Mouse (Mus musculus) cerebellum, postnatal 4 days (tissue): Measurements from ENCODE around the gene Dgkg.

ENCODE experiments used
- DNase-seq, 2 experiments: peaks; one replicate each; pipeline ENCODE4 v3.0.0; 2022; ENCODE audit warnings: low spot score in 2 of 2, mixed read lengths in 1 of 2

The Dgkg gene

GRCm38 (mm10) chr16:22656533-22657444, at the start of gene Dgkg:
Gene Dgkg, minus strand, starts transcription at chr16:22657221.
- DNase-seq, result peak in 1 of 2 experiments; percentile 20

- peak in 1 of 2 experiments; percentile 13 for DNase-seq
Observed at GRCm38 (mm10) chr16:22704946-22705345, 47.9 kb upstream of the Dgkg start.

- DNase-seq, result no peak
Observed at GRCm38 (mm10) chr16:22704136-22704535, 47.1 kb upstream of the Dgkg start.

DNA sequence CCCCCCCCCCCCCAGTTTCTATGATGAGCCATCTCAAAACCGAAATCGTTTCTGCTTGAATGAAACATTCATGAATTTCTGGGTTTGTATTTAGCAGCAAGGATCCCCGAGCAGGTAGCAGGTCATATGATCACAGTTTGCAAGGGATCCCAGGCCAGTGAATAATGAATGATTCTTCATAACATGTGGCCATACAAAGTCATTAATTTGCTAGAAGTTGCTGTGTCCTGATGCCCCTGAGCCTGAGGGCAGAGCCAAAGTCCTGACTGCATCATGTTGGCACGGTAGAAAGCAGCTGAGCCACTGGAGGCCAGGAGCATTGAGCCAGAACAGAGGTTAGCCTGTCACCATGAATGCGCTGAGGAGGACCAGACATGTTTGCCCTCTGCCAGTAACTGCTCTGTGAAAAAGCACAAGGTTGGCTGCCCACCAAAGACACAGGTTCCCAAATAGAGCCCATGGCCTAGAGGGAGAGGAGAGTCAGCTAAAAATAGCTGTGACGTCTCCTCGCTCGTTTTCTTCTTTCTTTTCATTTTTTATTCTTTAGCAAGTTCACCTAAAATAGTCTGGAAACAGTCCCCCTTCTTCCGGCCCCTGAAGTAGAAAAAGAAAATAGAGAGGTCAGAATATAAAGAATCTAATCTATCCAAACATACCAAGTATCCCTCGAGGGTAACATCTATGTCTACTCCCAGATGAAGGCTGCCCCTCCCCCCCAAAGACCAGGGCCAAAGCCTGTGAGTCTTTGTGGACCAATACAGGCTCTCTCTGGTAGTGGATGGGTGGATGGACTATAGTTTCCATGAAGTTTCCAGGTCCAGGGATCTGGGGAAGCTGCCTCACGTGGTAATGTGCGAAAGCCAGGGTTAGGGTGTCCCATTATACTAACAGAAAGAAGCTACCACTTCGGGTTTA, 42.1 kb upstream of the Dgkg start:
- DNase-seq, result peak in 1 of 2 experiments; percentile 43

GRCm38 (mm10) chr16:22698101-22698500, 41.1 kb upstream of the Dgkg start:
- DNase-seq, result no peak

GRCm38 (mm10) chr16:22689622-22690021, 32.6 kb upstream of the Dgkg start:
- DNase-seq, result no peak

DNA sequence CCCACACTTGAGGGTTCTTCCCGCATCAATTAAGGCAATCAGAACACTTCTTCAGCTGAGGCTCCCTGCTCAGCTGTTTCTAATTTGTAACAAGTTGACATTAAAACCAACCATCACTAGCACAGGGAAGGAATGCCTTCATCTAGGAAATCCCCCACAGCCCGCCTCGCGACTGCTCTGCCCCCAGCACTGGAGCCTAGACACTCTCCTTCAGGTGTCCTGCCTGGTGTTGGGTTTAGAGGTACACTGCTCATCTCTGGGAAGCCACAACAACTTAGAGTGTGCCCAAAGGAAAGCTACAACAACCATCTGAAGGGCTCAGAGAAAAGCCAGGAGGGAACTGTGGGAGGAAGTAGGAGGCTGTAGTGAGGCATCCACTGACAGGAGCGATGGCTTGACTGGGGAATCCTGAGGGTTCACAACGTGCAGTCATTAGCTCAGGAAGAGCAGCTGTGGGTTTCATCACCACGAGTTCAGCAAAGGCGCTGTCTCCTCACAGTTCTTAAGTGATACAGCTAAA, 30.8 kb upstream of the Dgkg start:
- DNase-seq, result no peak

DNA sequence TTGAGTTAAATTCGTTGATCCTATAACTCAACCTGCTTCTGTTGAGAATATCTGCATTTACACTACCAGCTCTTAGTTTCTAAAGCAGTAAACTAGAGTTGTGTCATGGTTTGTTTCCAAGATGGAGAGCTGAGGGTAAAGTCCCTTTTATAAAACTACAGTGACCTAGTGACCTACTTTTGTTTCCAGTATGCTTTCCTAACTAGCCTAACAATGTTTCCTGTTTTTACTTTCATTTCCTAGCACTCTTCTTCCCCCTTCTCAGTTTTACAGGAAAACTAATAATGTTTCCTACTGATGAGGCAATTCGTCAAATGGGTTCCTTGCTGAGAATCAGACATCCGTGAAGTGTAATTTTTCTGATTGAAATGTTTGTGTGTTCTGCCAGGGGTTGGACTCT, 26.6 kb upstream of the Dgkg start:
- DNase-seq, result no peak

- no peak for DNase-seq
Observed at GRCm38 (mm10) chr16:22682727-22683126, 25.7 kb upstream of the Dgkg start.

DNA sequence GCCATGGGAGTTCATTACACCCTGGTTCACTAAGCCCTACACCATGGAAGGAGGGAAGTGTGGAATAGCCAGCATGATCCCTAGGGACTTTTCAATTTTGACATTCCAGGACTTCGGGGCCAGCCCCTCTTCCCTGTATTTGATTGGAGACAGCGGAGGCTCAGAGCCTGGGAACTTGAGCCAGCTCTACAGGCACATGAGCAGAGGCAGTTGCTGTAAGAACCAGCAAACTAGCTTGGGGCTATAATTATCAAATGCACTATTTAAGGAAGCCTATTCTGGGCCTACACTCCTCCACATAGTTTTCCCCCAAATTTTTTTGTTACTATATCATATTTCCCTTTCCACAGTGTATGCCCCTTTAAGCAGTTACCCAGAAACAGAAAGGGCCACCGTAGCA, 22.6 kb upstream of the Dgkg start:
- DNase-seq, result no peak

DNA sequence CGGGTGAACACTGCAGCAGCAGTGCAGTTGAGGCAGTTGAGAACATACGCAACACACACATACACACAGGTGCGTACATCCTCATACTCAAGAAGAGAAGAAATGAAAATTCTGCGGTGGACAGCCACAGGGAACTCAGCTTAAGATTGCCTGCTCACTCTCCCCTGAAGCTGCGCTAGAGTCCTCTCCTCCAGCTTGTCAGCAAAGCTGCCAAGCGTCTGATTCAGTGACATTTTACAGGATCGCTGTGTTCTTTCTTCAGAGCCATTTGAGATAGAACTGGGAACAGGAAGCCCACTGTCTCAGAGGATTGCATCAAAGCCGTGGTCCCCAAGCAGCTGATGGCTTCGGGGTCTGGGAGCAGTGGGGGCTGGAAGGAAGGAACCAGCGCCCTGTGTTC, 17.6 kb upstream of the Dgkg start:
- no peak for DNase-seq

- no peak for DNase-seq
Observed at GRCm38 (mm10) chr16:22674164-22674563, 17.1 kb upstream of the Dgkg start.

- no peak for DNase-seq
Observed at GRCm38 (mm10) chr16:22664033-22664432, 7.0 kb upstream of the Dgkg start.

DNA sequence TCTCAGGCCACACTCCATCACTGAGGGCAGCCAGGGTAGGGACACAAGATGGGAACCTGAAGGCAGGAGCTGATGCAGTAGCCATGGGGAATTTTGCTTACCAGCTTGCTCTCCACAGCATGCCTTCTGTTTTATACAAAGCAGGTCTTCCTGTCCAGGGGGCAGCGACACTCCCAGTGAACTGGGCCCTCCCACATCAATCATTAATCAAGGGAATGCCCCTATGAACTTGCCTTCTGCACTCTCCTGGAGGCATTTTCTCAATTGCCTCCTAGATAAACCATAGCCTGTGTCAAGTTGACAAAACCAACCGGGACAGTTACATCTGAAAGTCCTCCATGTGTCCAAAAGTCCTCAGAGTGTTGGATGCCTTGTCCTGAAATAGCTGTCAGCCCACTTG, 6.1 kb upstream of the Dgkg start:
- no peak for DNase-seq

DNA sequence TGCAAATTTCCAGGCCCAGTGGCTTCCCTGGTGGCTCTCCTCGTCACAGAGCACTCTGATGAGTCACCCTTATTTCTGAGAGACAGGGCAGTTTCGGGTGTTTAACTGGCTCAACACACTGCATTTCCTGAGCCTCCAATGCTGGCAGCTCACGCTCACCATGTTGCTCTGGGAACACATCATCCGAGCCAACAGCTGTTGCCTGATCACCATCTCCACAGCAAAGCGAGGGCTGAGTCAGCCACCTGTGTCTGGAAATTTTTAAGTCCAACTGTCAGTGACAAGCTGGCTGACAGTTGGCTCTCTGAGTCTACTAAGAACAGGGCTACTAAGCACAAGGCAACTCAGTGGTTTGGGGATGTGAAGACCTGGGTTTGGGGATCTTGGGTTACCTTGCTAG, 4.1 kb upstream of the Dgkg start:
- no peak for DNase-seq

GRCm38 (mm10) chr16:22657874-22658789, 1.1 kb upstream of the Dgkg start:
- no peak for DNase-seq

DNA sequence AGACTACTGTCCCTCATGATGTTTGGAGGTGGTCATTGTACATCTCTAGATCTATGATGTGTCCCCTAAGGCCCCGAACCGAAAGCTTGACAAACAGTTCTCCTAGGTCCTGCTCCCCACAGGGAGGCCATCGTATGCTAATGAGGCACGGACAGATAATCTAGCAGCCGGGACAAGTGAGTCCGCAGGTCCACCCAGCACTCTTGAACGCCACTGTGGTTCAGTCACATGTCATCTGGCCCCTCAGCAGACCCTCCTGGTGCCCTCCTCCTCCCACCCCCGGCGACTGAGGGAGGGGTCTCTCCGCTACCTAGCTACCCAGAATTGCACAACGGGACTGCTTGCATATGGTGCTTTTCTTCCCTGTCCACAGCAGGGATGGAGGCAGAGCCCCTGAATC, 1.2 kb downstream of the Dgkg start:
- DNase-seq, result no peak

DNA sequence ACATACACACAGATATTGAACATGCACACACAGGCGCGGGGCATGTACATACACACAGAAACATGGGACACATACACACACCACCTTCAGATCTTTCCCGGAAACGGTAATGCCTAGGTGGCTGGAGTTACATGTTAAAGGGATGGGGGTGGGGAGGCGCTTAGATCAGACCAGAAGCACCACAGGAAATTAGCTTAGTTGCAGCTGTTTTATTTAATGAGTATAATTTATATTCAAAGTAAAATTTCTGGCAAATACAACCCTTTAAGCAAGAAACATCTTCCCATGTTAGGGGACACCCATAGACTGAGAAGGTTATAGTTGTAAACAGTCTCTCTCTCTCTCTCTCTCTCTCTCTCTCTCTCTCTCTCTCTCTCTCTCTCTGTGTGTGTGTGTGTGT, 1.8 kb downstream of the Dgkg start:
- no peak for DNase-seq

GRCm38 (mm10) chr16:22654477-22654835, 2.6 kb downstream of the Dgkg start:
- no peak for DNase-seq

GRCm38 (mm10) chr16:22653817-22654476, 3.1 kb downstream of the Dgkg start:
- DNase-seq, result no peak

DNA sequence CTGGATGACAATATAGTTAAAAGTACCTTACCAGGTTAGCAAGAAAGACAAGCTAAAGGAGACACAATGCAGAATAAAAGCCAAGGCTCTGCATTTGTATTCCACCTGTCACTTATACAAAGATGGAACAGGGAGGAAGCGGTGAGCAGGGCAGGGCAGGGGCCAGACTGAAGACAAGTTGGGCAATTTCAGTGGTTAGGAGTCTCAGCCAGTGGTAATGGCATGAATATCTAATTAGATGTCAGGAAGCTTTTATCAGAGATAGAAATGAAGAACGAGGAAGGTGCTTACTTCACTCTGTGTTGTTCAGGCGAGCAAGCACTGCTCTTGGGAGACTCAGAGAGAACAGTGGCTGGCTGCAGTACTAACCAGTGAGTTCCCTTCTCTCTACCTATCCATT, 5.8 kb downstream of the Dgkg start:
- DNase-seq, result no peak
